Mouse (Mus musculus): Measurements from ENCODE around the gene Lyrm4. TPM values are rescaled to one million over a fixed set of nuclear protein-coding genes. Genes with fewer than 3 reads are reported as not detected.

The Lyrm4 gene
- polyA plus RNA-seq, 1 experiment from 2014 or later = 37.8 TPM

- Histone ChIP-seq H3K27ac (no peak overlapping the region), H3K4me2 (no peak overlapping the region), H3K4me1 (no peaks in the 10 kb centered on the region), H3K9me3 (no peaks in the 10 kb centered on the region), H3K9ac (no peak overlapping the region), H3K27me3 (replicated peaks) (no peaks in the 10 kb centered on the region), H3K36me3 (replicated peaks) (0 out of 2 replicates have a peak, but pooled peaks cover 4% of the 10 kb centered on the region), H3K4me3 (no peak overlapping the region)
- 95% methylated on average over 2 of the region's 2 CpGs for WGBS
- ATAC-seq (replicated peaks) = no peak
Observed at GRCm38 (mm10) chr13:36087427-36087826, 29.9 kb downstream of the Lyrm4 start.

DNA sequence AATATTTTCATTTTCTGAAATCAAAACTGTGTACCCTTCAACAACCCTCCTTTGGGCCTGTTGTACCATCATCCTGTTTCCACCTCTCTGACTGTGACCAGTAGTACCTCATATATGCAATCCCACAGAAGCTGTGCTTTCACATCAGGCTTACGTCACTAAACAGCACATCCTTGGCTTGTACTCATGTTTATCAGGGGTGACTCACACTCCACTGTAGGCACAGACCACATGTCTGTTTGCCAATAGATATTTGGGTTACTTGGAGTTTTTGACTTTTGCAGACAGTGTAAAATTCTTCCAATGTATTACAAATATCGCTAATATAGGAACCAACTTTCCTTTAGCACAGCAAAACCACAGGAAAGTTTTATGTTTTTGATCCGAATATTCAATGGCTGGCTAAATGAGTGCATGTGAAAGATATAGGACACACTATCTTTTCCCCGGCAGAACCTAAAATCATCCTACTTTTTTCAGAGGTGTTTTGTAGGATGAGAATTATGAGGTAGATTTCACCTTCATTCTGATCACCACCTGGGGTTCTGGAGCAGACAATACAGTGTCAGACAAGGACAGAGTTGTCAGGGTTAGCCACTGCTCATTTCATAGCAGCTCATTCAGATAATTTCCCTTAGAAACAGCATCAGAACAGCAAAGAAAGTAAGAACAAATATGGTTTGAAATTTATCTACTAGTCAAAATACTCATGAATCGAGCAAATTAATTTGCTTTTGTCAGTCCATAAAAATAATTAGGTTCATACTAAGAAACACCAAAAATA lies 30.5 kb downstream of the Lyrm4 start:
- no peak for ATAC-seq (replicated peaks)
- 95% methylated on average over 5 of the region's 5 CpGs for WGBS
- Histone ChIP-seq H3K27me3 (replicated peaks) (no peaks in the 10 kb centered on the region), H3K9ac (no peak overlapping the region), H3K4me3 (no peak overlapping the region), H3K4me2 (no peak overlapping the region), H3K9me3 (no peaks in the 10 kb centered on the region), H3K27ac (no peak overlapping the region), H3K36me3 (replicated peaks) (0 out of 2 replicates have a peak, but pooled peaks cover 4% of the 10 kb centered on the region), H3K4me1 (no peaks in the 10 kb centered on the region)

- Histone ChIP-seq H3K36me3 (replicated peaks) (0 out of 2 replicates have a peak, but pooled peaks cover 4% of the 10 kb centered on the region), H3K27ac (no peak overlapping the region), H3K4me3 (no peak overlapping the region), H3K4me1 (no peaks in the 10 kb centered on the region), H3K9me3 (no peaks in the 10 kb centered on the region), H3K4me2 (no peak overlapping the region), H3K27me3 (replicated peaks) (no peaks in the 10 kb centered on the region), H3K9ac (no peak overlapping the region)
- WGBS = 91% methylated on average over 3 of the region's 3 CpGs
- ATAC-seq (replicated peaks) = no peak
Observed at GRCm38 (mm10) chr13:36085971-36086370, 31.4 kb downstream of the Lyrm4 start.

- 90% methylated on average over 3 of the region's 3 CpGs for WGBS
- H3K27me3 ChIP-seq (replicated peaks) = no peaks in the 10 kb centered on the region
- no peak overlapping the region for H3K4me2 ChIP-seq
- H3K4me1 ChIP-seq = no peaks in the 10 kb centered on the region
- no peak for ATAC-seq (replicated peaks)
- H3K4me3 ChIP-seq = no peak overlapping the region
- H3K9me3 ChIP-seq = no peaks in the 10 kb centered on the region
- no peak overlapping the region for H3K9ac ChIP-seq
- no peak overlapping the region for H3K27ac ChIP-seq
- 0 out of 2 replicates have a peak, but pooled peaks cover 4% of the 10 kb centered on the region for H3K36me3 ChIP-seq (replicated peaks)
Observed at GRCm38 (mm10) chr13:36084701-36085100, 32.6 kb downstream of the Lyrm4 start.

DNA sequence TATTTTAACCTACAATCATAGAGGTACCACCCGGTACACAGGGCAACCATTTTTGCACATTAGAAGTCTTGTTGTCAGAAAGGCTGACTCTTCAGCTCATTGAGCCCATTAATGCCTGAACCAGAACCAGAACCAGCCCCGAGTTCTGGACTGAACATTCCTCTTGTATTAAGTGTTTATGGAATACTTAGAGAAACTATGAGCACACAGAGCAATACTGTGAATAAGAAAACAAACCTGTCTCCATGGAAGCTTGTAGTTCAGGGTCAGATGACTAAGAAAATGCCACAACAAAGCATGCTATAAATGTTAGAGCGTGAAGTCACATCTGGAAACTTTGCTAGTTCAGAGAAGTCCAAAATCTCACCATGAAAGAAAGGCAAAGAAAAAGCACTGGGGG lies 35.7 kb downstream of the Lyrm4 start:
- H3K27ac ChIP-seq = no peak overlapping the region
- H3K9ac ChIP-seq = no peak overlapping the region
- no peaks in the 10 kb centered on the region for H3K9me3 ChIP-seq
- no peaks in the 10 kb centered on the region for H3K27me3 ChIP-seq (replicated peaks)
- H3K4me1 ChIP-seq = no peaks in the 10 kb centered on the region
- H3K4me3 ChIP-seq = no peak overlapping the region
- WGBS = 95% methylated on average over 3 of the region's 3 CpGs
- H3K36me3 ChIP-seq (replicated peaks) = no peaks in the 10 kb centered on the region
- no peak for ATAC-seq (replicated peaks)
- H3K4me2 ChIP-seq = no peak overlapping the region

- Histone ChIP-seq H3K4me1 (no peaks in the 10 kb centered on the region), H3K9me3 (no peaks in the 10 kb centered on the region), H3K27ac (no peak overlapping the region), H3K27me3 (replicated peaks) (no peaks in the 10 kb centered on the region), H3K36me3 (replicated peaks) (no peaks in the 10 kb centered on the region), H3K4me2 (no peak overlapping the region), H3K4me3 (no peak overlapping the region), H3K9ac (no peak overlapping the region)
- ATAC-seq (replicated peaks) = no peak
- WGBS = 86% methylated on average over 3 of the region's 3 CpGs
Observed at GRCm38 (mm10) chr13:36074484-36074883, 42.8 kb downstream of the Lyrm4 start.

DNA sequence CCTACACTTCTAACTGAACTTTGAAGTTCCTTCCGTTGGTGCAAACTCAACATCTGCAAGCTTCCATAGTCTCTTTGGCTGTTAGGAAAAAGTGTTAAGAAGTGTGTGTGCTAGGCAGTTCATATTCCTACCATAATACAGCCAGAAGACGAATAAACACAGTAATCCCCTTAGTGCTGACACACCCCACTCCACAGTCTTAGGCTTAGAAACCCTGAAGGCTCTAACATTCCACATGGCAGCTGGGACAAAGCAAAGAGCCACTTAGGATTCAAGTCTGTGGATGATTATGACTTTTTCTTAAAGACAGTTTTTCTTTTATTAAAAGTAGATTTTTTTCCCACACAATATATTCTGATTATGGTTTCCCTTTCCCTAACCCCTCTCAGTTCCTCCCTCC lies 50.6 kb downstream of the Lyrm4 start:
- no peak overlapping the region for H3K4me2 ChIP-seq
- H3K27me3 ChIP-seq (replicated peaks) = no peaks in the 10 kb centered on the region
- WGBS = 69% methylated on average over 2 of the region's 2 CpGs
- H3K4me1 ChIP-seq = no peaks in the 10 kb centered on the region
- no peaks in the 10 kb centered on the region for H3K36me3 ChIP-seq (replicated peaks)
- H3K27ac ChIP-seq = no peak overlapping the region
- H3K9ac ChIP-seq = no peak overlapping the region
- H3K4me3 ChIP-seq = no peak overlapping the region
- no peaks in the 10 kb centered on the region for H3K9me3 ChIP-seq
- ATAC-seq (replicated peaks) = no peak

DNA sequence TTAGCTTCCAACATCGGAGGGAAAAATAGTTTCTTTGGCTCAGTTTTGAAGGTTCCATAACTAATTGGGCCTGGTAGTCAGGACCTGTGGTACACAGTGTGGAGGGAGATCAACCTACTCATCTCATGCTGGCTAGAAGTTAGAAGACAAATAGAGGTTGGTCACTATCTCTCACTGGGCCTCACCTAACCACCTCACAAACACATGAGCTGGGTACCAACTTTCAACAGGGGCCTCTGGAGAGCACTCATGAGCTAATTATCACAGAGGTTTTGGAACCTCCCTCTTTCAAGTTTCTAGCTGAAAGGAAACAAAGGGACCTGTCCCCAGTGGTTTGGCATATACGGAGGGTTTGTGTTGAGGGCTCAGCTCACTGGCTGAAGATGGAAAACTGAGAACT lies 59.8 kb downstream of the Lyrm4 start:
- H3K27ac ChIP-seq = no peak overlapping the region
- no peak overlapping the region for H3K9ac ChIP-seq

DNA sequence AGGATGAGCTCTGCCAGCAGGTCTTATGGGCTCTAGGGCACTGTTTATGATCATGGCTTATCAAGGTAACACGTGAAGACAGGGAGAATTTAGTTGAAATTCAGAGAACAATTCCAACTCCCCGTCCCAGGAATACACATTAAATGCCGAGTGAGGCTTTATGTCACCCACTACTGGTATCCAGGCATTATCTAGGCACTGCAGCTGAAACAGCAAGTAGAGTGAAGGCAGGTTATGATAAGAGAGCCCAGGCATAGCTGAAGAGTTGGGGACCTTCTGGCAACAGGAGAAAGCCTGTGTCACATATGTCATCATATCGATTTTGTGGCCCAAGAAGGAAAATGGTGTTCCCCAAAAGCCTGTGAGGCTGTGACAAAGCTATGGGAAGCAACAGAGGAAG lies 60.4 kb downstream of the Lyrm4 start:
- Histone ChIP-seq H3K27me3 (replicated peaks) (no peaks in the 10 kb centered on the region), H3K4me3 (no peak overlapping the region), H3K4me2 (no peak overlapping the region), H3K36me3 (replicated peaks) (no peaks in the 10 kb centered on the region), H3K9me3 (no peaks in the 10 kb centered on the region), H3K27ac (no peak overlapping the region), H3K4me1 (0 out of 2 replicates have a peak, but pooled peaks cover 7% of the 10 kb centered on the region), H3K9ac (no peak overlapping the region)
- ATAC-seq (replicated peaks) = no peak
- WGBS = 86% methylated on average over 4 of the region's 4 CpGs

More for the DNA sequence above, 59.8 kb downstream of the Lyrm4 start:
- Histone ChIP-seq H3K9me3 (no peaks in the 10 kb centered on the region), H3K27me3 (replicated peaks) (no peaks in the 10 kb centered on the region), H3K36me3 (replicated peaks) (no peaks in the 10 kb centered on the region), H3K4me1 (0 out of 2 replicates have a peak, but pooled peaks cover 7% of the 10 kb centered on the region), H3K4me2 (no peak overlapping the region), H3K4me3 (no peak overlapping the region)
- ATAC-seq (replicated peaks) = no peak
- 64% methylated on average over 2 of the region's 2 CpGs for WGBS

DNA sequence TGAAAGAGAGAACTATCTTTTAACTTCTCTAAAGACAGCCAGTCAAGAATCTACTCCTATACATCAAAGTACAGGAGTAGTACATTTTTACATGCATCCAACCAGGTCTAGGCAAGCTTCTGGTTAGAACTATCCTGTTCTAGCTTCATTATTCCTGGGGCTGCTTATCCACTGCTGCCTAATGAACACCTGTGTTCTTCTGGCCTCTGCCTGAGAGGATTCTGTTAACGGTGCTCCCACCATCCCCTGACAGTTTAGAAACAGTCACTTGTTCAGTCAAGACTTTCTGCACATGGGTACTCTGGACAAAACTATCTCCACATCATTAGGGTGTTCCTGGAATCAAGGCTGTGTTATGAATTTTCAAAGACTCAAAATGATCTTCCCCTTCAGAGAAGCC lies 60.8 kb downstream of the Lyrm4 start:
- H3K4me2 ChIP-seq = no peak overlapping the region
- no peaks in the 10 kb centered on the region for H3K27me3 ChIP-seq (replicated peaks)
- 75% methylated on average over 1 of the region's 1 CpGs for WGBS
- no peaks in the 10 kb centered on the region for H3K9me3 ChIP-seq
- 0 out of 2 replicates have a peak, but pooled peaks cover 7% of the 10 kb centered on the region for H3K4me1 ChIP-seq
- H3K27ac ChIP-seq = no peak overlapping the region
- ATAC-seq (replicated peaks) = no peak
- H3K4me3 ChIP-seq = no peak overlapping the region
- no peaks in the 10 kb centered on the region for H3K36me3 ChIP-seq (replicated peaks)
- no peak overlapping the region for H3K9ac ChIP-seq

GRCm38 (mm10) chr13:36035528-36035927 lies 81.8 kb downstream of the Lyrm4 start:
- Histone ChIP-seq H3K4me1 (no peaks in the 10 kb centered on the region), H3K36me3 (replicated peaks) (no peaks in the 10 kb centered on the region), H3K4me3 (no peak overlapping the region), H3K27ac (no peak overlapping the region), H3K9me3 (no peaks in the 10 kb centered on the region), H3K4me2 (no peak overlapping the region), H3K27me3 (replicated peaks) (no peaks in the 10 kb centered on the region), H3K9ac (no peak overlapping the region)
- WGBS = 89% methylated on average over 4 of the region's 4 CpGs
- ATAC-seq (replicated peaks) = no peak

- Histone ChIP-seq H3K4me1 (no peaks in the 10 kb centered on the region), H3K27me3 (replicated peaks) (no peaks in the 10 kb centered on the region), H3K27ac (no peak overlapping the region), H3K9ac (no peak overlapping the region), H3K4me3 (no peak overlapping the region), H3K4me2 (no peak overlapping the region), H3K36me3 (replicated peaks) (no peaks in the 10 kb centered on the region), H3K9me3 (no peaks in the 10 kb centered on the region)
- 77% methylated on average over 9 of the region's 9 CpGs for WGBS
- ATAC-seq (replicated peaks) = no peak
Observed at GRCm38 (mm10) chr13:36031959-36032358, 85.4 kb downstream of the Lyrm4 start.
